Mouse (Mus musculus) gastrocnemius, postnatal 10 days (tissue): ENCODE data around the gene Pitpnm2. TPM values are rescaled to one million over a fixed set of nuclear protein-coding genes. Genes with fewer than 3 reads are reported as not detected.
A peak's percentile ranks its signal among the peaks of the same experiment; 100 is the strongest.

Source experiments
- DNase-seq: peaks from one replicate; pipeline ENCODE4 v3.0.0; 2021; ENCODE audit warnings: mixed read lengths
- total RNA-seq, 2 experiments: library from RNA; stranded (reverse); gene quantifications; 2 replicates each; pipeline ENCODE4 v1.2.3; 2021

Gene Pitpnm2
- total RNA-seq, 2 experiments from 2014 or later = 20.8 to 25.4 TPM

DNA sequence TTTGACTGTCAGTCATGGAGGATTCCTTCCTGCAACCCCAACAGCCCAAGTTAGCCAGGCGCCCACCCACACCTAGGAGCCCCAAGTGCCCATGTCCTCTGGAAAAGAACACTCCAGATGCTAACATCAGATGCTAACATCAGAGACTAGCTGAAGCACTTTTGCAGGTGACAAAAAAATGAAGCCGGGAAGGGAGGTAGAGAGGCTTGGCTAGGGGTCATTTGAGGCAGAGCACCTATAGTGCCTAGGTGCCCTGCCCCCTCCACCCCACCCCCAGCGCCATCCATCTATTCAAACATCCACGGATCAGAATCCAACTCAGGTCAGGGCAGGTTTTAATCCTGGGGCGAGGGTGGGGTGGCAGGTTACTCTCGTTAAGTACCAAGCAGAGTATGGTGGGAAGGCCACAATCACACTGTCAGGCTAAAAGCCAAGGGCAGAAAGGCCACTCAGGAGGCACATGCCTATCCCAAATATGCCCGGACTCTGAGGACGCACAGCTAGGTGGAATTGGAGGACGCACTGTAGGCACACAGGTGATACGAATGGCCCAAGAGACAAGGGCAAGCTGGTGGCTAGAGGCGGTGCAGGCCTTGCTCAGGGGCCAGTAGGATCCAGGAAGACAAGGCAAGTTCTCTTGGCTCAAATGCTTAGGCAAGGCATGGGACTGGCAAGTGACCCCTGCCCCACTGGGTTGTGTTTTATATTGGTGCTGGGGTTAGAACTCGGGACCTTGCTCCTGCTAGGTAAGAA, 155.5 kb downstream of the Pitpnm2 start:
- no peak for DNase-seq

DNA sequence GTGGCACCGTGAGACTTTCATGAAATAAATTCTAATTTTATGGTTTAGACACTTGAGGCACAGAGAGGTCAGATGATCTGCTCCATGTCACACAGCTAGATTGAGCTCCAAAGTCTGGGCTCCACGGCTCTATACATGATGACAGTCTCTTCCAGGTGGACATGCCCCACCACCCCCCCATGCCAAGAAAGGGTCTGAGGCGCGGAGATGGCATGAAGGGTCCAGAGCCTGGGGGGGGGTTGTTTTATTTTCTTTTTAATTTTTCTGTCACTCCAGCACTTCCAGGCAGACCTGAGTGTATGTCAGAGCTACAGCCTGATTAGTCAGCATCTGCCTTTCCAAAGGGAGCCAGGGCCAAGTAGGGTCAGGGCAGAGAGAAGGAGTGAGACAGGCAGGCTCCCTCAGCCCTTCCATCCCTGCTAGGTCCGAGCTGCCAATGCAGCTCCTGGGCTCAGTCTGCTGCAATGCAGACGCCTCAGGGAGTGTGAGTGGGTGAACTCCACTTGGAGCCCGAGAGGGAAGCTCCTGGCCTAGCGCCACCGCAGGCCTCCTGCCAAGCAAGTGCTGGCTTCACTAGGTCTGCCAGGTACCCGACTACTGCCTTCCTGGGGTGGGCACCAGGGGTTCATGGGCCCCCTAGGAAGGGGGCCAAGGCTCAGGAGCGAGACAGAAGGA, 156.3 kb downstream of the Pitpnm2 start:
- peak; percentile 62 for DNase-seq

GRCm38 (mm10) chr5:124091951-124092406, 157.6 kb downstream of the Pitpnm2 start:
- DNase-seq = no peak

DNA sequence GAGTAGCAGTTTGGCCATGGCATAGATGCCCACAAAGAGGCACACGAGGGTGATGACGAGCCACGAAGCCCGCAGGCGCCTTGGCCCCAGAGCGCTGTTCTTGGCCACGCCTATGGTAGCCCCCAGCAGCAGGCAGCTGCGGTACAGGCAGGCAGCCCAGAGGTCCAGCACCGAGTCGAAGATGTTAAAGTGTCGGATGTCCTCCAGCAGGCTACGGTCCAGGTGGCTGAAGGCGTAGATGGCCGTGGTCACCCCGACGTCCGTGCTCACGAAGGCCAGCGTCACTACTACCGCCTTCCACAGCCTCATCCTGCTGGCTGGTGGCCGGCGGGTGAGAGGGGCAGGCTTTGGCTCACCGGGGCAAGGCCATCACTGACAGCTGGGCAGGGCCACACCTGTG, 159.7 kb downstream of the Pitpnm2 start:
- DNase-seq = peak; percentile 54

DNA sequence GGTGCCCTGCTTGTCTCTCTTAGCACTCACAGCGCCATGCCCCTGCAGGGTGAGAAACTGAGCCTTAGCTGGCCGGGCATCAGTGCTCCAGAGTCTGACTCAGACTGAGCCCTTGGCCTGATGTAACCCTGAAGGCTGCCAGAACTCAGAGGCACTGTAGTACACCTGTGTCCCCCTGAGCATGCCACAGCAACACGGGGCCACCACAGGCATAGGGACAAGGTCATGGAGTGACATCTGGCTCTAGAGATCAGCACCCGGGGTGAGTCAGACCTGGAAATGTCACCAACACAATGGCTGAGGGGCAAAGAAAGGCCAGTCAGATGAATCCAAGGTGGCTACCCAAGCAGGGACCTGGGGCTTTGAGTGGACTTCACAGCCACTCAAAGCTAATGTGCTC, 162.7 kb downstream of the Pitpnm2 start:
- no peak for DNase-seq

- DNase-seq = no peak
Measured at GRCm38 (mm10) chr5:124085513-124085912, 164.0 kb downstream of the Pitpnm2 start.

- DNase-seq = peak; percentile 88
Measured at GRCm38 (mm10) chr5:124084588-124085173, 164.9 kb downstream of the Pitpnm2 start.

DNA sequence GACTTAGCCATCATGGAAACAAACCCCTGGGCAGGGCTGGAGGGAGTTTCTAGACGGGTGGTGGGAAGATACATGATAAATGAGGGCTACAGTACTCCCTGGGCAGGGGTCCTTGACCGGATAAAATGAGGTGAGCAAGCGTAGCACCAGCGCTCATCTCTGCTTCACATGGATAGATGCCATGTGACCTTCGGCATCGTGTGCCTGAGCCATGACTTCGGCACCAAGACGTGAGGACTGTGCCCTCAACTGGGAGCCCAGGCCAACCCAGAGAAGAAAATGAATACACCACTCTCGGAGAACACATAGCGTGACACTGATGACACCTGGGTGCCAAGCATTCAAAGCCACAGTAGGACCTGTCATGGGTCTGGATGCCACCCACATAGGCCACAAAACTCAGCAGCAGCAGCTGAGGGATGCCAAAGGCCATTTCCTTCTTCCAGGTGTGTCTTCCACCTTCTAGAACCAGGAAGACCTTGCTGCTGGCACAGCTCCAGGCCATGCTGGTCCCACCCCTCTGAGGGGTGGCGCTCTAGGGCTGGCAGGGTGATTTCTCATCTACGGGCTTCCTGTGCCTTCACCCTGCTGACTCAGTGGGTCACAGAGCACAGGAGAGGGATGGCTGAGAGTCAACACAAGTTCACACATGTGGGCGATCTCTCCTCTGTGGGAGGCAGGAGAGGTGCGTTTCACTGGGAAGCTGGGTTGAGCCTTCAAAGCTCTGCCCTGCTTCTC, 165.5 kb downstream of the Pitpnm2 start:
- DNase-seq = peak; percentile 18

DNA sequence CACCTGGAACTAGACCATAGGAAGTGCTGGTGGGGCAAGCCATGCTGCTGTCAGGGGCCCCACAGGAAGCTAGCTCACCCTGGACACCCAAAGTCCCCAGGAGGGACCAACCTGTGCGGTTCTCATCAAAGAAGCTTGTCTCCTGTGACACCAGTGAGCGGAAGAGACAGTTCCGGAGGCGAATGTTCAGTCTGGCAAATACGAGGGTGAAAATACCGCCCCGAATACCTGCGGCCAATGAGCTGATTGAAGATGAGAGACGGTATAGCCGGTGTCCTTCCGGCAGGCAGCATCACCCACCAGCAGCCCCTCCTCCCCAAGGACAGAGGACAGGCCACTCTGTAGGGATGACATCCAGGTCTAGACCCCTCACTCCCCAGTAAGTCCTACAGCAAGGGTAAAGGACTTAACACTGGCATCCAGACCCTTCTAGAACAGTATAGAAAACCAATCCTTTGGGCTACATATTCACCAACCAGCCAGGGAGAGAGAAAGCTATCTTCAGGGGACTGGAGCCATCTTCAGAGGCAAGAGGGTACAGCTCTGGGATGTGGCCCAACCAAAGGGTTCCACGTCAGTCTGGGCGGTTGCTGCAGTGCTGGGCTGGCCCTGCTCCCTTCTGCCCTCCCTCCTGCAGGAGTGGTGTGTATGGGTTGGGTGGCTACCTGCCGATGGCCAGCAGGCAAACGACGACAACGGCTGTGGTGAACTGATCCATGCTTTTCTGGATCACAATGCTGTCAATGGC, 166.4 kb downstream of the Pitpnm2 start:
- DNase-seq = no peak

DNA sequence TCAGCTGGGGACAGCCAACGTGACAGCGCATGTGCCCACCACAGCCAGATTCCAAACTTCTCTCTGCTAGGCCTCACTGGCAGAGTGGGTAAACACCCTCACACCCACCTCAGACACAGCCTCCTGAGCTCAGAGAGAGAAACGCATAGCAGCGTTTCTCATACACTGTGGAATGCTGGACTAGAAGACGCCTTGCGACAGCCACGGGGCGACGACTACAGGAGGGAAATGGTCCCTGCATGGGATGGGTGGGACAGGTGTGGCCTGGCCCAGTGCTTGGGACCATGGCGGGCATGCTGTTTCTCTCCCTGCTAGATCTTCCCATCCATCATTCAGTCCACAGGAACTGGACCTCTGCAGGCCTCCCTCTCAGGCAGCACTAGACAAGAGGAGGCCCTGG, 167.1 kb downstream of the Pitpnm2 start:
- no peak for DNase-seq

DNA sequence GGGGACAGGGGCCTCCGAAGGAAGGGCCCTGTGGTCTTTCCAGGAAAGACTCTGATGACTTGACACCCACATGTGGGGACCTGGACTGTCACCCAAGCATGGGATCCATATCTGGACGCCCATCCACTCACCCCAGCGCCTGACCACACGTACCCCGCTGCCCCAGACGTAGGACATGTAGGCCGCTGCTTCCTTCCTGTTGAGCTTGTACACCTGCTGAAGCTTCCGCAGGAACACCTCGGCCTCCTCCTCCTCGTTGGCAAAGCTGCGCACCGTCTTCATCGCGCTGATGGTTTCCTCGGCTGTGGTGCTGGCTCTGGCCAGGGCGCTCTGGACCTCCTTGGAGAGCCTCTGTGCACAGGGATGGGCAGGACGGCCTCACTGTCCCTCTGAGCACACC, 169.7 kb downstream of the Pitpnm2 start:
- DNase-seq = no peak

GRCm38 (mm10) chr5:124078794-124079416, 170.7 kb downstream of the Pitpnm2 start:
- peak; percentile 16 for DNase-seq

GRCm38 (mm10) chr5:124077856-124078460, 171.6 kb downstream of the Pitpnm2 start:
- no peak for DNase-seq

GRCm38 (mm10) chr5:124077241-124077640, 172.3 kb downstream of the Pitpnm2 start:
- DNase-seq = no peak

DNA sequence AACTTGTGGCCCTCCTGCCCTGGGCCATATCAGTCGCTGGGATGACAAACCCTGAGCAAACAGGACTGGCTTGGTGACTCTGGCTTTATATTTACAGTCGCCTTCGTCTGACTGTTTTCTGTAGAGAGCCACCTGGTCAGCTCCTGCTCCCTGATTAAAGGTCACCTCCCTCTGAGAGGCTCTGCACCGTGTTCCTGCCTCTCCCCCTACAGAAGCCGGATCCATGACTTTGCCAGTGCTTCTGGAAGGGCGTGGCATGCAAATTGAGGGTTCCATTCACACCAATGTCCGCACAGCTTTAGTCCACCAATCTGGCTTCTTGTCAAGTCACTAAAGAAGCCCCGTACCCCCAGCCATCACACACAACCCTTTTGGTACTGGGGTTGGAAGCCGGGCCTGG, 173.0 kb downstream of the Pitpnm2 start:
- no peak for DNase-seq

DNA sequence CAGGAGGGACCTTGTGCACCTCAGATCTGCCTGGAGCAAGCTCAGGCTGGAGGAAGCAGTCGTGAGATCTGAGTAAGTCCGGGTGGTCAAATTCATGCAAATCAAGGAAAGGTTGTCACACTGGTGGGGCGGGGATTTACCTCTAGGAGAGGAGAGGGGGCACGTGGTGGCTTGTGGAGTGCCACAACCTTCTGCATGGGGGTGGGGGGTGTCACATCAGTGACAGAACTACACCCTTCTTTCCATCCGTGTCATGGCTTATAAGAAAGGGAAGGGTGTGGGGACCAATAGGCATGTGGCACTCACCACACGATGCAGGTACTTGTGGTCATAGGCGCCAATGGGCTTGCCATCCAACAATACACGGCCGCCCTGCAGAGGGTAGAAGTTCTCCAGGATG, 173.8 kb downstream of the Pitpnm2 start:
- no peak for DNase-seq

- no peak for DNase-seq
Measured at GRCm38 (mm10) chr5:124074845-124075307, 174.7 kb downstream of the Pitpnm2 start.

DNA sequence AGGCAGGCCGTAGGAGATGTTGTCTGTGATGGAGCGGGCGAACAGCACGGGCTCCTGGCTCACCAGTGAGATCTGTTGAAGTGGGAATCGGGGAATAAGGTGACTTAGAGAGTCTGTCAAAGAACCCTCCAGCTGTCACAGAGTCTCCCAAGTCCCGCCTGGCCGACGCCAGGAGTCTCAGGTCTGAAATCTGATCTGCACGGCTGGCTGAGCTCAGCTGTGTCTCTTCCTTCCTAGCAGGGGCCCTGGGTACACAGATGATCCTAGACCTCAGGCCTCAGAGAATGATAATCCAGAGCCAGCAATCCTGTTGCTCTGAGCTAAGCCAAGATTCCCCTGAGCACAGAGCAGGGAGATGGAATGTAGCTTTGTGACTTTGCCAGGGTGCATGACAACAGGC, 175.9 kb downstream of the Pitpnm2 start:
- peak; percentile 27 for DNase-seq

- no peak for DNase-seq
Measured at GRCm38 (mm10) chr5:124069657-124070056, 179.9 kb downstream of the Pitpnm2 start.
